Mouse (Mus musculus): ENCODE results near the gene Krtap4-13. TPM values are rescaled to one million over a fixed set of nuclear protein-coding genes. Genes with fewer than 3 reads are reported as not detected.

The Krtap4-13 gene
- total RNA-seq, 1 experiment: 1.3 TPM

DNA sequence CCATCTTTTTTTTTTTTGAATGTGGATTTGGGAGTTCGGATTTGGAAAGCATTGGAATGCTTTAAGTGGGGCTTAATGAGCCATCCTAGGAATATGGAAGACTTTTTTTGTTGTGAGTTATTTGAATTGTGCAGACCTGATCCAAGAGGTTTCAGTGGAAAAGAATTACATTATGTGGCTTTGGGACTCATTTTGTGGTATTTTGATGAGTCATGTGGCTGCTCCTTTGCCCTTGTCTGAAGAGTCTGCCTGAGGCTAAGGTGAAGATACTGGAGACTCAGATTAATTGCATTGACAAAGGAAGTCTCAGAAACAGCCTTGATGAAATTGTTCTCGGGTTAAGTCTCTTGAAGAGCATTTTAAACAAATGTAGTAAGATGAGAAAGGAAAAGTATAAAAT is 41.3 kb downstream of the Krtap4-13 start:
- no peak for TF ChIP-seq MAFK (IDR thresholded peaks at IDR 0.05; ENCODE audit: insufficient read depth, low read depth, low read length)
- TF ChIP-seq ZNF384 (IDR thresholded peaks at IDR 0.05; ENCODE audit: low read depth, low read length): no peak
- no peak for TF ChIP-seq HCFC1 (IDR thresholded peaks at IDR 0.05; ENCODE audit: borderline replicate concordance, insufficient read depth, low read length)
- no peak for TF ChIP-seq CHD2 (IDR thresholded peaks at IDR 0.05; ENCODE audit: low read depth, low read length)
- TF ChIP-seq ZC3H11A (IDR thresholded peaks at IDR 0.05; ENCODE audit: borderline replicate concordance, low read depth, low read length): no peak
- Histone ChIP-seq H3K36me3 (ENCODE audit: control insufficient read depth, insufficient read depth, low read length, poor library complexity, severe bottlenecking) (no peaks in the 10 kb centered on the region), H3K4me3 (ENCODE audit: insufficient read depth in 1 of 2, low read depth in 1 of 2, low read length in 2 of 2, poor library complexity in 1 of 2, severe bottlenecking in 1 of 2) (no peak overlapping the region), H3K27ac (ENCODE audit: insufficient read depth, low read depth, low read length, poor library complexity, severe bottlenecking) (no peak overlapping the region), H3K9me3 (ENCODE audit: control insufficient read depth, insufficient read depth, low read depth, low read length) (no peaks in the 10 kb centered on the region), H3K4me1 (ENCODE audit: control insufficient read depth in 2 of 2, insufficient read depth in 2 of 2, low read length in 2 of 2, poor library complexity in 1 of 2) (no peaks in the 10 kb centered on the region), H3K9ac (ENCODE audit: insufficient read depth, low read depth, low read length, poor library complexity, severe bottlenecking) (no peak overlapping the region)
- no peak for DNase-seq (ENCODE audit: low read depth, low spot score)
- in situ Hi-C loops (cut with MboI; ENCODE audit: low sequenced_read_pairs in 2 of 2, unreplicated experiment in 2 of 2): no loop called here

Other genes starting within 250 kb of the Krtap4-13 start
- gene Krtap3-1, start 243.3 kb downstream of the Krtap4-13 start, total RNA-seq (2012; rRNA removed): not detected in 2 replicates
- not detected in 2 replicates for gene Krtap1-5, start 228.9 kb downstream of the Krtap4-13 start, total RNA-seq (2012; rRNA removed)
- not detected in 2 replicates for gene Krtap1-4, start 226.2 kb downstream of the Krtap4-13 start, total RNA-seq (2012; rRNA removed)
- not detected in 2 replicates for gene Krtap1-3, start 218.6 kb downstream of the Krtap4-13 start, total RNA-seq (2012; rRNA removed)
- gene Krtap9-3, start 211.8 kb downstream of the Krtap4-13 start, total RNA-seq (2012; rRNA removed): not detected in 2 replicates
- not detected in 2 replicates for gene Gm11938, start 206.6 kb downstream of the Krtap4-13 start, total RNA-seq (2012; rRNA removed)
- not detected in 2 replicates for gene Gm11937, start 199.7 kb downstream of the Krtap4-13 start, total RNA-seq (2012; rRNA removed)
- not detected in 2 replicates for gene Krtap2-4, start 195.0 kb downstream of the Krtap4-13 start, total RNA-seq (2012; rRNA removed)
- not detected in 2 replicates for gene Gm11562, start 189.5 kb downstream of the Krtap4-13 start, total RNA-seq (2012; rRNA removed)
- not detected in 2 replicates for gene Krtap4-1, start 181.7 kb downstream of the Krtap4-13 start, total RNA-seq (2012; rRNA removed)
- not detected in 2 replicates for gene Krtap4-2, start 174.8 kb downstream of the Krtap4-13 start, total RNA-seq (2012; rRNA removed)
- not detected in 2 replicates for gene Krtap4-7, start 165.8 kb downstream of the Krtap4-13 start, total RNA-seq (2012; rRNA removed)
- not detected in 2 replicates for gene Gm11555, start 159.7 kb downstream of the Krtap4-13 start, total RNA-seq (2012; rRNA removed)
- not detected in 2 replicates for gene Gm11563, start 150.9 kb downstream of the Krtap4-13 start, total RNA-seq (2012; rRNA removed)
- not detected in 2 replicates for gene Krtap4-6, start 143.9 kb downstream of the Krtap4-13 start, total RNA-seq (2012; rRNA removed)
- gene Gm14190, start 119.2 kb downstream of the Krtap4-13 start, total RNA-seq (2012; rRNA removed): not detected in 2 replicates
- not detected in 2 replicates for gene Gm14180, start 75.6 kb downstream of the Krtap4-13 start, total RNA-seq (2012; rRNA removed)
- gene Gm11595, start 37.0 kb downstream of the Krtap4-13 start, total RNA-seq (2012; rRNA removed): not detected in 2 replicates
- gene Krtap4-8, start 29.2 kb downstream of the Krtap4-13 start, total RNA-seq (2012; rRNA removed): not detected in 2 replicates
- gene Krtap4-9, start 24.7 kb downstream of the Krtap4-13 start, total RNA-seq (2012; rRNA removed): not detected in 2 replicates
- not detected in 2 replicates for gene Gm11596, start 16.4 kb downstream of the Krtap4-13 start, total RNA-seq (2012; rRNA removed)
- not detected in 2 replicates for gene Gm11569, start 11.0 kb downstream of the Krtap4-13 start, total RNA-seq (2012; rRNA removed)
- not detected in 2 replicates for gene Gm11554, start 5.4 kb downstream of the Krtap4-13 start, total RNA-seq (2012; rRNA removed)
- gene Gm11564, start 5.8 kb upstream of the Krtap4-13 start, total RNA-seq (2012; rRNA removed): 0.89 and 1.4 TPM in 2 replicates
- not detected in 2 replicates for gene 2300003K06Rik, start 28.2 kb upstream of the Krtap4-13 start, total RNA-seq (2012; rRNA removed)
- not detected in 2 replicates for gene Krtap4-16, start 41.7 kb upstream of the Krtap4-13 start, total RNA-seq (2012; rRNA removed)
- not detected in 2 replicates for gene Gm11568, start 48.0 kb upstream of the Krtap4-13 start, total RNA-seq (2012; rRNA removed)
- gene Gm11559, start 54.6 kb upstream of the Krtap4-13 start, total RNA-seq (2012; rRNA removed): not detected in 2 replicates
- not detected in 2 replicates for gene Krtap9-1, start 63.5 kb upstream of the Krtap4-13 start, total RNA-seq (2012; rRNA removed)
- gene Gm11567, start 69.3 kb upstream of the Krtap4-13 start, total RNA-seq (2012; rRNA removed): not detected in 2 replicates
- not detected in 2 replicates for gene Krtap31-1, start 98.0 kb upstream of the Krtap4-13 start, total RNA-seq (2012; rRNA removed)
- gene Gm11565, start 104.9 kb upstream of the Krtap4-13 start, total RNA-seq (2012; rRNA removed): not detected in 2 replicates
- not detected in 2 replicates for gene Krtap31-2, start 126.4 kb upstream of the Krtap4-13 start, total RNA-seq (2012; rRNA removed)
- gene Krtap9-5, start 138.6 kb upstream of the Krtap4-13 start, total RNA-seq (2012; rRNA removed): not detected in 2 replicates
- gene Krtap29-1, start 169.2 kb upstream of the Krtap4-13 start, total RNA-seq (2012; rRNA removed): not detected in 2 replicates
- not detected in 2 replicates for gene Krtap16-1, start 176.7 kb upstream of the Krtap4-13 start, total RNA-seq (2012; rRNA removed)
- not detected in 2 replicates for gene Krtap17-1, start 184.1 kb upstream of the Krtap4-13 start, total RNA-seq (2012; rRNA removed)
- gene Krt33a, start 206.3 kb upstream of the Krtap4-13 start, total RNA-seq (2012; rRNA removed): not detected in 2 replicates
- gene Krt33b, start 220.0 kb upstream of the Krtap4-13 start, total RNA-seq (2012; rRNA removed): not detected in 2 replicates
- not detected in 2 replicates for gene Krt34, start 231.7 kb upstream of the Krtap4-13 start, total RNA-seq (2012; rRNA removed)
- not detected in 2 replicates for gene Krt31, start 240.7 kb upstream of the Krtap4-13 start, total RNA-seq (2012; rRNA removed)

Measured in ES-E14 (cell line).